In the genomic region with DNA sequence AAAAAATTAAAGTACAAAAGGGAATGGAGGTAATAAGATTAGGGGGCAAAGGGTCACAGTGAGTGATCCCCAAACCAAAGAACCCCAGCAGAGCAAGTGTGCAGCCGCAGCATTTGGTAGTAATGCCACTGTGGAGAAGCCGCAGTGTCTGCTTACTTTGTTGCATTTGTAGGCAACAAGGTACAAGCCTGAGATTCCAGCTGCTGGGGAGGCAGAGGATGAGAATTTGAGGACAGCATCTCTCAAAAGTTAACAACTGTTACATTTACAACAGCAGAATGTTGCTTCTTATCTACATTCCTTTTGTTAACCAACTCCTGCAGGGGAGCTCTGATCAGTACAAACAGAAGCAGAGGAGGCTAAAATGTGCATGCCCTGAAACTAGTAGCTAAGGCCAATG, we compare ENCODE assay signal across 20 mouse cellular contexts.
DNase-seq lines count a peak whose midpoint lies in the region; ATAC-seq lines count a peak whose summit lies in the region.
"Had no signal": no experiment of that assay in that cellular context is flagged by ENCODE, and none has a peak within 500 bp of the region (broad histone marks: within the 10 kb centered on the region; RNA-seq: fewer than 3 reads in every experiment).

No protein-coding gene starts in this region.

- WGBS in midbrain, embryonic 10.5 days = 8% methylated on average over 2 of the region's 2 CpGs
- 8% methylated on average over 2 of the region's 2 CpGs for WGBS in midbrain, embryonic 13.5 days
- WGBS in embryonic facial prominence, embryonic 13.5 days = 32% methylated on average over 2 of the region's 2 CpGs
- WGBS in limb, embryonic 11.5 days = 58% methylated on average over 2 of the region's 2 CpGs

- H3K27me3 ChIP-seq in midbrain, embryonic 10.5 days (ENCODE audit: low read depth, poor library complexity, severe bottlenecking) = peaks cover 49% of the 10 kb centered on the region
- H3K27me3 ChIP-seq in midbrain, embryonic 13.5 days = peaks cover 10% of the 10 kb centered on the region; the same call in 1 of the 2 replicates
- H3K27me3 ChIP-seq in embryonic facial prominence, embryonic 13.5 days = no peaks in the 10 kb centered on the region
- H3K27me3 ChIP-seq in limb, embryonic 11.5 days (ENCODE audit: control insufficient read depth, insufficient read depth, low read length) = no peaks in the 10 kb centered on the region
- H3K27me3 ChIP-seq: kidney, embryonic 15.5 days; liver, embryonic 13.5 days; lung, embryonic 15.5 days; midbrain, embryonic 15.5 days had no signal

- no peaks in the 10 kb centered on the region for H3K9me3 ChIP-seq in midbrain, embryonic 10.5 days (replicated peaks)
- no peaks in the 10 kb centered on the region for H3K9me3 ChIP-seq in midbrain, embryonic 13.5 days
- H3K9me3 ChIP-seq in embryonic facial prominence, embryonic 13.5 days = no peaks in the 10 kb centered on the region
- H3K9me3 ChIP-seq in limb, embryonic 11.5 days (ENCODE audit: control insufficient read depth, low read length) = no peaks in the 10 kb centered on the region
- H3K9me3 ChIP-seq: kidney, embryonic 15.5 days; liver, embryonic 13.5 days; lung, embryonic 15.5 days; midbrain, embryonic 15.5 days had no signal

- H3K36me3 ChIP-seq in midbrain, embryonic 10.5 days = no peaks in the 10 kb centered on the region
- H3K36me3 ChIP-seq in midbrain, embryonic 13.5 days = no peaks in the 10 kb centered on the region
- no peaks in the 10 kb centered on the region for H3K36me3 ChIP-seq in embryonic facial prominence, embryonic 13.5 days
- no peaks in the 10 kb centered on the region for H3K36me3 ChIP-seq in limb, embryonic 11.5 days (ENCODE audit: control insufficient read depth, insufficient read depth, low read length)
- H3K36me3 ChIP-seq: kidney, embryonic 15.5 days; liver, embryonic 13.5 days; lung, embryonic 15.5 days; midbrain, embryonic 15.5 days had no signal

- H3K4me3 ChIP-seq in midbrain, embryonic 10.5 days = no peak overlapping the region
- no peak overlapping the region for H3K4me3 ChIP-seq in midbrain, embryonic 13.5 days (replicated peaks)
- no peak overlapping the region for H3K4me3 ChIP-seq in embryonic facial prominence, embryonic 13.5 days
- H3K4me3 ChIP-seq in limb, embryonic 11.5 days (ENCODE audit: low read depth, low read length) = no peak overlapping the region
- H3K4me3 ChIP-seq: kidney, embryonic 15.5 days; liver, embryonic 13.5 days; lung, embryonic 15.5 days; midbrain, embryonic 15.5 days had no signal

- no peak for ATAC-seq in midbrain, embryonic 13.5 days
- ATAC-seq in embryonic facial prominence, embryonic 13.5 days (ENCODE audit: insufficient number of reproducible peaks, insufficient read depth, low FRiP score, low TSS enrichment, low read depth) = no peak
- ATAC-seq in limb, embryonic 11.5 days (ENCODE audit: insufficient number of reproducible peaks, low FRiP score, low TSS enrichment, low read depth) = no peak
- ATAC-seq: hindbrain, postnatal 0 days; intestine, postnatal 0 days; midbrain, embryonic 15.5 days had no signal

- H3K9ac ChIP-seq in midbrain, embryonic 13.5 days (replicated peaks) = no peak overlapping the region
- no peak overlapping the region for H3K9ac ChIP-seq in embryonic facial prominence, embryonic 13.5 days
- 0 out of 2 replicates have a peak overlapping the region, but pooled peaks have one; percentile 37 for H3K9ac ChIP-seq in limb, embryonic 11.5 days (ENCODE audit: low read length)
- H3K9ac ChIP-seq: kidney, embryonic 15.5 days; liver, embryonic 13.5 days; lung, embryonic 15.5 days; midbrain, embryonic 15.5 days had no signal

- peaks cover 50% of the 10 kb centered on the region for H3K4me1 ChIP-seq in midbrain, embryonic 10.5 days
- H3K4me1 ChIP-seq in midbrain, embryonic 13.5 days (replicated peaks) = peaks cover 19% of the 10 kb centered on the region
- peaks cover 64% of the 10 kb centered on the region for H3K4me1 ChIP-seq in embryonic facial prominence, embryonic 13.5 days
- peaks cover 31% of the 10 kb centered on the region for H3K4me1 ChIP-seq in limb, embryonic 11.5 days (ENCODE audit: control insufficient read depth, insufficient read depth, low read length)

- H3K27ac ChIP-seq in midbrain, embryonic 10.5 days (replicated peaks) = peak overlapping the region; percentile 59
- H3K27ac ChIP-seq in midbrain, embryonic 13.5 days = no peak overlapping the region
- H3K27ac ChIP-seq in embryonic facial prominence, embryonic 13.5 days = peak overlapping the region; percentile 96
- peak overlapping the region; percentile 52; the same call in 1 of the 2 replicates for H3K27ac ChIP-seq in limb, embryonic 11.5 days (replicated peaks; ENCODE audit: low read depth, low read length)
- H3K27ac ChIP-seq: liver, embryonic 13.5 days; lung, embryonic 15.5 days; macrophage; midbrain, embryonic 15.5 days had no signal

- DNase-seq in midbrain, embryonic 10.5 days (ENCODE audit: low spot score) = no peak
- DNase-seq in limb, embryonic 11.5 days (ENCODE audit: low spot score) = no peak
- DNase-seq in testis, postnatal 10 days (ENCODE audit: low spot score) = peak; percentile 46
- DNase-seq in urinary bladder, postnatal 10 days (ENCODE audit: low spot score) = no peak
- DNase-seq in kidney, postnatal 14 days = no peak
- DNase-seq: adrenal gland, postnatal 36 days; cerebellum, adult 11-12 months; cerebellum, postnatal 14 days; heart, postnatal 4 days; liver, embryonic 13.5 days; right cerebral cortex, adult 18-20 months; thymus, adult 18-20 months had no signal

- no peak overlapping the region for H3K4me2 ChIP-seq in midbrain, embryonic 13.5 days (replicated peaks)
- H3K4me2 ChIP-seq in embryonic facial prominence, embryonic 13.5 days = no peak overlapping the region
- no peak overlapping the region for H3K4me2 ChIP-seq in limb, embryonic 11.5 days (ENCODE audit: low read depth, severe bottlenecking)
- H3K4me2 ChIP-seq: kidney, embryonic 15.5 days; liver, embryonic 13.5 days; lung, embryonic 15.5 days; midbrain, embryonic 15.5 days had no signal
